Mouse (Mus musculus) heart, embryonic 14.5 days (tissue): ENCODE results near the gene Fbxw8. TPM values are rescaled to one million over a fixed set of nuclear protein-coding genes. Genes with fewer than 3 reads are reported as not detected.

ENCODE experiments used
- ATAC-seq: fragments of 200-750 bp; cut with Nextera tagmentation; 2 replicates; pipeline ENCODE4 v1.8.0; 2017; ENCODE audit warnings: low read depth, moderate TSS enrichment; ENCODE audit not compliant: insufficient number of reproducible peaks, insufficient read depth, low FRiP score
- H3K27ac ChIP-seq, 2 experiments: fragments of 200-500 bp in 1 of 2; fragments of 300-500 bp in 1 of 2; sonication (generic) in 1 of 2; replicated peaks in 1 of 2; 2 replicates each; pipeline ENCODE4 v1.5.1; 2012 to 2014; ENCODE audit warnings: low read depth in 2 of 2, low read length in 2 of 2, control low read depth in 1 of 2, mild to moderate bottlenecking in 1 of 2, mixed read lengths in 1 of 2; ENCODE audit not compliant: control insufficient read depth in 1 of 2, insufficient read depth in 1 of 2
- H3K27me3 ChIP-seq: fragments of 300-500 bp; sonication (generic); 2 replicates; pipeline ENCODE4 v1.6.1; 2014; ENCODE audit warnings: mild to moderate bottlenecking, low read length, control low read depth; ENCODE audit not compliant: control insufficient read depth, insufficient read depth
- H3K36me3 ChIP-seq: fragments of 300-500 bp; sonication (generic); 2 replicates; pipeline ENCODE4 v1.6.1; 2014; ENCODE audit warnings: mild to moderate bottlenecking, control low read depth, low read length, mixed read lengths; ENCODE audit not compliant: control insufficient read depth, insufficient read depth
- H3K4me1 ChIP-seq, 2 experiments: fragments of 200-500 bp in 1 of 2; fragments of 300-500 bp in 1 of 2; sonication (generic) in 1 of 2; 2 replicates each; pipeline ENCODE4 v1.6.1; 2012 to 2014; ENCODE audit warnings: low read length in 2 of 2, control low read depth in 1 of 2, mixed read lengths in 1 of 2; ENCODE audit not compliant: control insufficient read depth in 2 of 2, insufficient read depth in 2 of 2
- H3K4me2 ChIP-seq: fragments of 300-500 bp; sonication (generic); 2 replicates; pipeline ENCODE4 v1.6.1; 2014; ENCODE audit warnings: mild to moderate bottlenecking, low read length
- H3K4me3 ChIP-seq, 2 experiments: fragments of 200-500 bp in 1 of 2; fragments of 300-500 bp in 1 of 2; sonication (generic) in 1 of 2; 2 replicates each; pipeline ENCODE4 v1.5.1; 2012 to 2014; ENCODE audit warnings: low read length in 2 of 2, mild to moderate bottlenecking in 2 of 2, control low read depth in 1 of 2, low read depth in 1 of 2, moderate library complexity in 1 of 2; ENCODE audit not compliant: control insufficient read depth in 1 of 2, insufficient read depth in 1 of 2
- H3K9ac ChIP-seq: fragments of 300-500 bp; sonication (generic); 2 replicates; pipeline ENCODE4 v1.6.1; 2014; ENCODE audit warnings: mild to moderate bottlenecking, low read length
- H3K9me3 ChIP-seq: fragments of 300-500 bp; sonication (generic); 2 replicates; pipeline ENCODE4 v1.6.1; 2016; ENCODE audit warnings: low read length, control low read depth; ENCODE audit not compliant: control insufficient read depth
- WGBS: fragments of 180-500 bp; shearing (Covaris S2); extraction: QIAGEN DNeasy Blood & Tissue Kit; methylation state at CpG from one replicate; pipeline ENCODE4 v1.1.7; 2014; 5-methylcytosine and 5-hydroxymethylcytosine counted together
- polyA plus RNA-seq: library from polyadenylated mRNA; unstranded; fragments of >200 nt; fragmentation: Nextera tagmentation; extraction: Ambion mirVana; gene quantifications from 2 replicates; pipeline ENCODE4 v1.2.1, GENCODE M21; 2014

Fbxw8 gene
- polyA plus RNA-seq, 1 experiment from 2014 or later, result 23.7 TPM

- Histone ChIP-seq H3K4me2 (no peak overlapping the region), H3K27ac (no peak overlapping the region), H3K27me3 (no peaks in the 10 kb centered on the region), H3K4me3 (no peak overlapping the region), H3K9me3 (no peaks in the 10 kb centered on the region), H3K9ac (no peak overlapping the region), H3K36me3 (peaks cover 41% of the 10 kb centered on the region), H3K4me1 (peaks cover 24 to 31% of the 10 kb centered on the region in 2 experiments)
- 77% methylated on average over 10 of the region's 10 CpGs for WGBS
- no peak for ATAC-seq
Measured at GRCm38 (mm10) chr5:118064284-118064901, 90.9 kb downstream of the Fbxw8 start.

DNA sequence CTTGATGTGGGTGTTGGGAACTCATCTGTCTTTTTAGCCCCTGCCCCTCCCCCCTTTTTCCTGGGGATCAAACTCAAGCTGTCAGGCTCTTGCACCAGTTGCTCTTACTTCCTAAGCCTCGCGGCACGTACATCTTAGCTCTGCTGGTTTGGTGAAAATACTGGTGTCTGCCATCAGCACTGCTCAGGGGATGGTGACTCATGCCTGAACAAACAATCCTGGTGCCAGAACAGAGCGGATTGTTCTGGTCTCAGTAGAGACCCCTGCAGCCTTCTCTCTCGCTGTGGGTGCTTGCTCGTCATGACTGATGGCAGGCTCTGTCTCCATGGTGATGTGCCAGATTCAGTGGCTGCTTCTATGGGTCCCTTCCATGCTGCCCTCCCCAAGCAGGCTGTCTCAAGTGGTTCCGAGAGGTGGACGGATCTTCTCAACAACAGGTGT lies 92.1 kb downstream of the Fbxw8 start:
- Histone ChIP-seq H3K9me3 (no peaks in the 10 kb centered on the region), H3K9ac (no peak overlapping the region), H3K36me3 (peaks cover 31% of the 10 kb centered on the region), H3K27me3 (no peaks in the 10 kb centered on the region), H3K4me2 (no peak overlapping the region), H3K27ac (no peak overlapping the region), H3K4me1 (peaks cover 25 to 32% of the 10 kb centered on the region in 2 experiments), H3K4me3 (no peak overlapping the region)
- no peak for ATAC-seq
- WGBS, result 75% methylated on average over 8 of the region's 8 CpGs

- Histone ChIP-seq H3K9me3 (no peaks in the 10 kb centered on the region), H3K4me1 (peaks cover 25 to 33% of the 10 kb centered on the region in 2 experiments), H3K4me2 (no peak overlapping the region), H3K27me3 (no peaks in the 10 kb centered on the region), H3K27ac (no peak overlapping the region), H3K4me3 (no peak overlapping the region), H3K9ac (no peak overlapping the region), H3K36me3 (peaks cover 27% of the 10 kb centered on the region)
- WGBS, result 94% methylated on average over 18 of the region's 18 CpGs
- ATAC-seq, result no peak
Measured at GRCm38 (mm10) chr5:118061391-118061790, 93.9 kb downstream of the Fbxw8 start.

GRCm38 (mm10) chr5:118059646-118060045 lies 95.6 kb downstream of the Fbxw8 start:
- Histone ChIP-seq H3K27ac (no peak overlapping the region), H3K9me3 (no peaks in the 10 kb centered on the region), H3K4me2 (no peak overlapping the region), H3K36me3 (peaks cover 9% of the 10 kb centered on the region), H3K4me3 (no peak overlapping the region), H3K9ac (no peak overlapping the region), H3K27me3 (no peaks in the 10 kb centered on the region), H3K4me1 (peaks cover 25 to 34% of the 10 kb centered on the region in 2 experiments)
- ATAC-seq, result no peak
- WGBS, result 89% methylated on average over 9 of the region's 9 CpGs

DNA sequence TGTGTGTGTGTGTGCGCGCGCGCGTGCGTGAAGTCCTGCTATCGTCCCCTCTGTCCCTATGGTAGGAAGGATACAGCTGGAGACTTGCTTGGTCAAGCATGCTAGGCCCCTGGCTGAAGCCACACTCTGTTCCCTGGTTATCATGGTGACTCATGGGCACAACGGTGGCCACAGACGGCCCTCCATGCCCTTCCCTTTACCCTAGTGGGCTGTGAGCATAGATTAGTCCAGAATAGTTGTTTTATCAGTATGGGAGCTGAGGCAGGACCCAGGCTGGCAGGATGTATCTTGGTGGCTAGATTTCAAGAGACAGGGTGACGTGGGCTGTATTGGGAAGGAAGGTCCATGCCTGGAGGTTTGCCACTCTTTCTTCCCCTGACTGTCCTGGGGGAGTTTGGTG lies 96.4 kb downstream of the Fbxw8 start:
- Histone ChIP-seq H3K4me1 (peaks cover 25 to 34% of the 10 kb centered on the region in 2 experiments), H3K36me3 (peaks cover 2% of the 10 kb centered on the region; the same call in 1 of the 2 replicates), H3K9me3 (no peaks in the 10 kb centered on the region), H3K9ac (no peak overlapping the region), H3K4me2 (no peak overlapping the region), H3K27me3 (no peaks in the 10 kb centered on the region), H3K27ac (peak overlapping the region; percentile 73 to 84), H3K4me3 (no peak overlapping the region)
- no peak for ATAC-seq
- WGBS, result 66% methylated on average over 10 of the region's 10 CpGs

DNA sequence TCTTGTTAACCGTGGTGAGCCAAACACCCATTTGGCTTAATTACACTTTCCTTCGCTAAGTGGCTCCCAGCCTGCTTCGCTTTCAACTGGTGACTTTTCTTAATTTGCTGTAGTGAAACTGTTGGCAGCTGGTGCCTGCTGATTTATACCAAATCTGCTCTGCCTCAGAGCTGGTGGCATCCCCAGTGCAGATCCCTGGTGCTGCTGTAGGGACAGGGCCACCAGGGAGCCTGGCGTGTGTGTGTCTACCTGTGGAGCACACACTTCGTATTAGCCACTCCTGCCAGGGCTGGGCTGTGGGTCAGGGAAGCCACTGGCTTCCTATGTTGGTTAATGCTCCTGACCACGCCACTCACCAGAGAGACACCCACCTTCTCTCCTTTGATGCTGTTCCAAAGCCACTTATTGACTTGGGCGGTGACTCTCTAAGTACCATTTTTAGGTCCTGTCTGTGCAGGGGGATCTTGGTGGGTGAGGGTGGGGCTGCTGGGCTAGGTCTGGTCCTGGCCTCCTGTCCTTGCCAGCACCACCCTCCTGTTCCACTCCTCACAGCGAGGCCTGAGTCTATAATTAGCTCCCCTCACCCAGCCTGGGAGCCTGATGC lies 97.7 kb downstream of the Fbxw8 start:
- Histone ChIP-seq H3K9me3 (no peaks in the 10 kb centered on the region), H3K36me3 (no peaks in the 10 kb centered on the region), H3K4me3 (no peak overlapping the region), H3K27ac (peak overlapping the region; percentile 84 to 86), H3K9ac (no peak overlapping the region), H3K27me3 (no peaks in the 10 kb centered on the region), H3K4me1 (peaks cover 25 to 34% of the 10 kb centered on the region in 2 experiments), H3K4me2 (peak overlapping the region; percentile 14; the same call in 1 of the 2 replicates)
- peak; percentile 82 for ATAC-seq
- 23% methylated on average over 8 of the region's 8 CpGs for WGBS

GRCm38 (mm10) chr5:118053205-118053604 lies 102.1 kb downstream of the Fbxw8 start:
- 100% methylated on average over 2 of the region's 2 CpGs for WGBS

More at GRCm38 (mm10) chr5:118053205-118053604, 102.1 kb downstream of the Fbxw8 start:
- H3K4me3 ChIP-seq, result no peak overlapping the region
- no peak overlapping the region for H3K9ac ChIP-seq
- no peak for ATAC-seq
- H3K4me1 ChIP-seq, result peaks cover 21 to 28% of the 10 kb centered on the region in 2 experiments
- H3K4me2 ChIP-seq, result no peak overlapping the region
- H3K27me3 ChIP-seq, result no peaks in the 10 kb centered on the region
- H3K27ac ChIP-seq, result no peak overlapping the region
- H3K9me3 ChIP-seq, result no peaks in the 10 kb centered on the region
- H3K36me3 ChIP-seq, result no peaks in the 10 kb centered on the region
